Mouse (Mus musculus) midbrain, embryonic 13.5 days (tissue): ENCODE data around the gene Maf. TPM values are rescaled to one million over a fixed set of nuclear protein-coding genes. Genes with fewer than 3 reads are reported as not detected.

Experiments
- ATAC-seq: fragments of 200-750 bp; cut with Nextera tagmentation; 2 replicates; pipeline ENCODE4 v1.8.0; 2017; ENCODE audit warnings: mild to moderate bottlenecking, moderate TSS enrichment, moderate library complexity
- H3K27ac ChIP-seq: fragments of 300-500 bp; sonication (generic); 2 replicates; pipeline ENCODE4 v1.5.1; 2015; ENCODE audit warnings: inconsistent platforms, mild to moderate bottlenecking, moderate library complexity
- H3K27me3 ChIP-seq: fragments of 300-500 bp; sonication (generic); 2 replicates; pipeline ENCODE4 v1.6.1; 2015; ENCODE audit warnings: mild to moderate bottlenecking, inconsistent platforms
- H3K36me3 ChIP-seq: fragments of 300-500 bp; sonication (generic); 2 replicates; pipeline ENCODE4 v1.6.1; 2015; ENCODE audit warnings: mild to moderate bottlenecking, inconsistent platforms
- H3K4me1 ChIP-seq: fragments of 300-500 bp; sonication (generic); replicated peaks from 2 replicates; pipeline ENCODE4 v1.6.1; 2015; ENCODE audit warnings: inconsistent platforms
- H3K4me2 ChIP-seq: fragments of 300-500 bp; sonication (generic); replicated peaks from 2 replicates; pipeline ENCODE4 v1.6.1; 2015; ENCODE audit warnings: moderate library complexity, mild to moderate bottlenecking, inconsistent platforms
- H3K4me3 ChIP-seq: fragments of 300-500 bp; sonication (generic); replicated peaks from 2 replicates; pipeline ENCODE4 v1.5.1; 2015; ENCODE audit warnings: mild to moderate bottlenecking, inconsistent platforms
- H3K9ac ChIP-seq: fragments of 300-500 bp; sonication (generic); replicated peaks from 2 replicates; pipeline ENCODE4 v1.6.1; 2015; ENCODE audit warnings: mild to moderate bottlenecking, inconsistent platforms
- H3K9me3 ChIP-seq: fragments of 300-500 bp; sonication (generic); 2 replicates; pipeline ENCODE4 v1.6.1; 2016; ENCODE audit warnings: mild to moderate bottlenecking, inconsistent platforms
- WGBS: fragments of 180-500 bp; shearing (Covaris S2); methylation state at CpG from one replicate; pipeline ENCODE4 v1.1.7; 2015; 5-methylcytosine and 5-hydroxymethylcytosine counted together
- polyA plus RNA-seq: library from polyadenylated mRNA; unstranded; fragments of >200 nt; fragmentation: Nextera tagmentation; extraction: Ambion mirVana; gene quantifications from 2 replicates; pipeline ENCODE4 v1.2.1, GENCODE M21; 2015

Maf gene
- polyA plus RNA-seq, result 5.0 and 5.6 TPM in 2 replicates

DNA sequence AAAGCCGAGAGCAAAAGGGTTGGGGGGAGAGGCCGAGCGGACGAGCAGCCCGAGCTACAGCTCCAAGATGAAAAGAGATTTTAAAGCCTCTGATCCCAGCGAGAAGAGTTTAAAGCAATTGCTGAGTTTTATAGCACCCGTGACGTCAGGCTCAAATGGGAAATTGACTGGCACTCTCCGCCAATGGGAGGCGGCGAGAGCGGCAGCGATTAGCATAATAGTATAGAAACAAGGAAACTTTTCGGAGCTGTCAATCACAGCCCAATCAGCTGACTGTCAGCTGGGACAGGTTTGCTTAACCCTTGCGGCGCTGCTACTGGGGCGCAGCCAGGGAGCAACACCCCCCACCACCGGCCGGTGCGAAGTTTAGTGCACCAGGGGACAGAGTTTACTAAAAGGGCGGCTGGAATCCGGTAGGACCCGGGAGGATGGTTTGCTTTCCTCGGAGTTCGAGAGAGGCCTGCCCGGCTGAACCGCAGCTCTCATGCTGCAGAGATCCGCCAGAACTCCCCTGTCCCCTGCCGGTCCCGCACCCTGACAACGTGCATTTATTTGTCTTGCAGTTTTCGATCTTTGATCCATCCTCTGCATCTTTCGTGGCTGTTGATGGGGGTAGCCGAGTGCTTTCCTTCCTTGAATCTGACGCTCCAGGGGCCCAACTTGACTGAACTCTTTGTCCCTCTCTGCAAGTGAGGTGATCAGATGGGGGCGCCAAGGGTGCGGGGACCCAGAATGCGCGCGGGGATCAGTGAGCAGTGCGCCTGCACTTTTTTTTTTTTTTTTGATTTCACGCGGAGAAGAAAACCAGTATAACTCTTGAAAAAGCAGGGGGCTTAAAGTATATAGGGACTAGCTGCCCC, at the start of gene Maf:
Gene Maf (minus strand): TSS at position 64 of the 860 bp plus-strand sequence.
- Histone ChIP-seq H3K9ac (peak within 1 kb of the TSS; percentile 73), H3K36me3 (no peaks in the 10 kb centered on the region), H3K4me1 (peaks cover 38% of the 10 kb centered on the region), H3K4me2 (peak within 1 kb of the TSS; percentile 81), H3K4me3 (peak within 1 kb of the TSS; percentile 66), H3K27ac (peak within 1 kb of the TSS; percentile 87), H3K9me3 (no peaks in the 10 kb centered on the region), H3K27me3 (peaks cover 34% of the 10 kb centered on the region)
- ATAC-seq, result peak; percentile 47
- WGBS, result under 1% methylated on average over 43 of the region's 43 CpGs

- H3K4me1 ChIP-seq, result peaks cover 7% of the 10 kb centered on the region; the same call in 1 of the 2 replicates
- no peaks in the 10 kb centered on the region for H3K9me3 ChIP-seq
- H3K27me3 ChIP-seq, result no peaks in the 10 kb centered on the region; the same call in 1 of the 2 replicates
- H3K4me2 ChIP-seq, result no peak overlapping the region
- no peaks in the 10 kb centered on the region for H3K36me3 ChIP-seq
- WGBS, result 74% methylated on average over 3 of the region's 3 CpGs
- no peak overlapping the region for H3K27ac ChIP-seq
- H3K9ac ChIP-seq, result no peak overlapping the region
- no peak for ATAC-seq
- H3K4me3 ChIP-seq, result no peak overlapping the region
Observed at GRCm38 (mm10) chr8:115756965-115757364, 49.4 kb upstream of the Maf start.

- no peaks in the 10 kb centered on the region for H3K36me3 ChIP-seq
- H3K9ac ChIP-seq, result no peak overlapping the region
- no peak overlapping the region for H3K4me3 ChIP-seq
- WGBS, result 89% methylated on average over 2 of the region's 2 CpGs
- peaks cover 7% of the 10 kb centered on the region; the same call in 1 of the 2 replicates for H3K4me1 ChIP-seq
- no peak overlapping the region for H3K4me2 ChIP-seq
- H3K9me3 ChIP-seq, result no peaks in the 10 kb centered on the region
- H3K27me3 ChIP-seq, result no peaks in the 10 kb centered on the region; the same call in 1 of the 2 replicates
- ATAC-seq, result no peak
- no peak overlapping the region for H3K27ac ChIP-seq
Observed at GRCm38 (mm10) chr8:115756027-115756426, 48.4 kb upstream of the Maf start.

DNA sequence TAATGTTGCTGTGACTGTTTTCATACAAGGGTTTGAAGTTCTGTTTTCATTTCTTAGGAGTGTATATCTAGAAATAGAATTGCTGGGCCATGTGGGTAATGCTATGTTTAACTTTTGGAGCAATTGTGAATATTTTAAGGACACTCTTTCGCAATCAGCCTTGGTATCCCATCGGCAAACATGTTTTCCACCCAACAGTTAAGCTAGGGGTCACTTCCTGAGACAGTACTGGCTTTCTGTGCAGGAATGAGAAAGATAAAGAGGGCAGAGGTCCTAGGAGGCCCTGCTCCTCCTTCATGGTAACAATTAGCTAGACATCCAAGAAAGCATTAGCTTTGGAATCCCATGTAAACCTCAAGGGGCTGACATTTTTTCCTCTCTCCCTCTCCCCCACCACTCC, 47.1 kb upstream of the Maf start:
- Histone ChIP-seq H3K27ac (no peak overlapping the region), H3K27me3 (no peaks in the 10 kb centered on the region; the same call in 1 of the 2 replicates), H3K4me3 (no peak overlapping the region), H3K9ac (no peak overlapping the region), H3K4me1 (peaks cover 7% of the 10 kb centered on the region; the same call in 1 of the 2 replicates), H3K9me3 (no peaks in the 10 kb centered on the region), H3K4me2 (no peak overlapping the region), H3K36me3 (no peaks in the 10 kb centered on the region)
- WGBS, result 81% methylated on average over 2 of the region's 2 CpGs
- ATAC-seq, result no peak

GRCm38 (mm10) chr8:115753801-115754200, 46.2 kb upstream of the Maf start:
- WGBS, result 42% methylated on average over 8 of the region's 8 CpGs
- Histone ChIP-seq H3K9me3 (no peaks in the 10 kb centered on the region), H3K4me3 (no peak overlapping the region), H3K36me3 (no peaks in the 10 kb centered on the region), H3K27me3 (no peaks in the 10 kb centered on the region; the same call in 1 of the 2 replicates), H3K4me1 (peaks cover 7% of the 10 kb centered on the region; the same call in 1 of the 2 replicates), H3K4me2 (no peak overlapping the region), H3K9ac (no peak overlapping the region), H3K27ac (no peak overlapping the region)
- ATAC-seq, result no peak

DNA sequence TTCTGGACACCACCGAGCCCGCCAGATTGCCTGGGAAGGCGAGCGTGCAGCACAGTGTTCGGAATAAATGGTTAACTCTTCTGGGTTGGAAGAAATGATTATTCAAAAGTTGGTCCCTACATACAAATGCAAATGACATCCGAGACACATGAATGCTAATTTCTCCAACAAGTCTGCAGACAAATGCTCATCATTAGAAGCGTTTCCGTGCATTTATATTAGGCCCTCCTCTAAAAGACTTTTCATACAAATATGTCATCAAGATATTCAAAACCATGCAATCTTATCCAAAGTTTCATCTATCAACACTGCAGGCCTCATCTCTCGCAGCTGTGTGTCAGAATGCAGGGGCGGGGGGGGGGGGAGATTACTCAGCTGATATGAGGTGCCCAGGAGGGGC, 39.8 kb upstream of the Maf start:
- Histone ChIP-seq H3K27ac (no peak overlapping the region), H3K4me2 (no peak overlapping the region), H3K27me3 (no peaks in the 10 kb centered on the region; the same call in 1 of the 2 replicates), H3K4me1 (no peaks in the 10 kb centered on the region), H3K9me3 (no peaks in the 10 kb centered on the region), H3K36me3 (no peaks in the 10 kb centered on the region), H3K9ac (no peak overlapping the region), H3K4me3 (no peak overlapping the region)
- 69% methylated on average over 10 of the region's 10 CpGs for WGBS
- no peak for ATAC-seq

- Histone ChIP-seq H3K4me2 (no peak overlapping the region), H3K4me3 (no peak overlapping the region), H3K4me1 (no peaks in the 10 kb centered on the region), H3K9me3 (no peaks in the 10 kb centered on the region), H3K27me3 (no peaks in the 10 kb centered on the region), H3K9ac (no peak overlapping the region), H3K36me3 (no peaks in the 10 kb centered on the region), H3K27ac (no peak overlapping the region)
- no peak for ATAC-seq
- WGBS, result 68% methylated on average over 2 of the region's 2 CpGs
Observed at GRCm38 (mm10) chr8:115745648-115746047, 38.1 kb upstream of the Maf start.

GRCm38 (mm10) chr8:115743441-115743840, 35.8 kb upstream of the Maf start:
- ATAC-seq, result no peak
- H3K9ac ChIP-seq, result no peak overlapping the region
- WGBS, result 98% methylated on average over 2 of the region's 2 CpGs

DNA sequence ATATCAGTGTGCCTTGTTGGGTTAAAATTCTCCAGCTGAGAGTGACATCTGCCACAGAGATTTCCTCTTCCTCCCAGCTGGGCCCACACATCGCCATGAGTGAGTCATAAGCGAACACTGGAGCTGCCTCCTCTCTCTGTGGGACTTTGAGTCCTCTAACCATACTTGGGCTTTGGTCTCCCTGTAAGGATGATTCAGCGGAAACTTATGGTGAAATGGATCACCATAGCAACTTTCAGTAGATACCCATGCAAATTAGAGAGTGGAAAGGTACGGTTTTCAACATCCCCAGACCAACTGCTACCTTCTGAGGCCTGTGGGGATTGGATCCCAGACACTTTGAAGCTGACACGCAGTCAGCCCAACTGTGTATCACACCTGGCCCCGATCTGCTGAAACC, 35.1 kb upstream of the Maf start:
- Histone ChIP-seq H3K4me2 (no peak overlapping the region), H3K27me3 (no peaks in the 10 kb centered on the region), H3K27ac (no peak overlapping the region), H3K4me1 (no peaks in the 10 kb centered on the region), H3K36me3 (no peaks in the 10 kb centered on the region), H3K9me3 (no peaks in the 10 kb centered on the region), H3K9ac (no peak overlapping the region), H3K4me3 (no peak overlapping the region)
- 93% methylated on average over 6 of the region's 6 CpGs for WGBS
- no peak for ATAC-seq

More at GRCm38 (mm10) chr8:115743441-115743840, 35.8 kb upstream of the Maf start:
- Histone ChIP-seq H3K9me3 (no peaks in the 10 kb centered on the region), H3K36me3 (no peaks in the 10 kb centered on the region), H3K27me3 (no peaks in the 10 kb centered on the region), H3K4me3 (no peak overlapping the region), H3K27ac (no peak overlapping the region), H3K4me1 (no peaks in the 10 kb centered on the region), H3K4me2 (no peak overlapping the region)

DNA sequence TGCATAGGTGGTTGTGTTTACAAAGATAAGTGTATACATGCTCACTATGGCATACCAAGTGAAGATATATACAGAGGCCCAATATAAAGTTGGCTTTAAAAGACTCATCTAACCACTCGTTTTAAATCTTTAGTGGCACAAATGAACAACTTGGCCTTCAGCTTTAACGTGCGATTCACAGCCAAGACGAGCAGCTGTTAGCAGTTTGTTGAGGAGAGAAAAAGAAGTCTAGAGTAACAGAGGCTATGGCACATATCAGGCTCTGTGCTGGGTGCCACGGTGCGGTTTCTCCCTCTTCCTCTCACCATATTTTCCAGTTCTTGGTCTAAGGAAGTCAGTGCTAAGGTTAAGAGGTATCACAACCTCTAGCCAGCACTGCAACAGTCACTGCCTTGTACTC, 34.4 kb upstream of the Maf start:
- Histone ChIP-seq H3K36me3 (no peaks in the 10 kb centered on the region), H3K4me3 (no peak overlapping the region), H3K27ac (no peak overlapping the region), H3K9me3 (no peaks in the 10 kb centered on the region), H3K27me3 (no peaks in the 10 kb centered on the region), H3K9ac (no peak overlapping the region), H3K4me1 (no peaks in the 10 kb centered on the region), H3K4me2 (no peak overlapping the region)
- WGBS, result 89% methylated on average over 6 of the region's 6 CpGs
- no peak for ATAC-seq

DNA sequence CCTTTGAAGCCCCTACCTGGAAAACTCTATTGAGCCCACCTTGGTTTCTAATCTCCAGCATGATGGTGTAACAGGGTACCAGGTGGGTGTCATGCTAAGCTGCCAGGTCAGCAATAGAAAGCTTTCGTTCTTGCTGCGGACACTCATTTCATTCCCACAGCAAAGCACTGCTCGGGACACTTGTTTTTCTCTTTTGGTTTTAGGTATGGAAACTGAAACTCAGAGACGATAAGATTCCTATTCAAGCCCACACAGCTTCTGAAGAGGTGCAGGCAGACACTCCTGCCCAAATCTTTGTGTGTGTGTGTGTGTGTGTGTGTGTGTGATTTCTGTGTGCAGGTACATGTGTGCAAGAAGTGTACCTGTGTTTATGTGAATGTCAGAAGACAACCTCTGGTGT, 32.2 kb upstream of the Maf start:
- no peak overlapping the region for H3K4me3 ChIP-seq
- H3K9ac ChIP-seq, result no peak overlapping the region
- H3K9me3 ChIP-seq, result no peaks in the 10 kb centered on the region
- 90% methylated on average over 4 of the region's 4 CpGs for WGBS
- no peaks in the 10 kb centered on the region for H3K4me1 ChIP-seq
- no peak for ATAC-seq
- no peak overlapping the region for H3K27ac ChIP-seq
- no peaks in the 10 kb centered on the region for H3K27me3 ChIP-seq
- no peak overlapping the region for H3K4me2 ChIP-seq
- H3K36me3 ChIP-seq, result no peaks in the 10 kb centered on the region

- Histone ChIP-seq H3K9ac (no peak overlapping the region), H3K4me3 (no peak overlapping the region), H3K4me1 (0 out of 2 replicates have a peak, but pooled peaks cover 3% of the 10 kb centered on the region), H3K4me2 (no peak overlapping the region), H3K27ac (no peak overlapping the region), H3K9me3 (no peaks in the 10 kb centered on the region), H3K36me3 (no peaks in the 10 kb centered on the region), H3K27me3 (no peaks in the 10 kb centered on the region)
- ATAC-seq, result no peak
- 48% methylated on average over 6 of the region's 6 CpGs for WGBS
Observed at GRCm38 (mm10) chr8:115732401-115732800, 24.8 kb upstream of the Maf start.
